Mouse (Mus musculus) adrenal gland, adult 8-10 months (tissue): ENCODE results near the gene Actl6b. TPM values are rescaled to one million over a fixed set of nuclear protein-coding genes. Genes with fewer than 3 reads are reported as not detected.
"Not testable (repeated sequence)": the region's sequence is repeated elsewhere in the genome, so short reads cannot be mapped to it uniquely, and the experiment has no call there.

Source experiments
- DNase-seq: peaks from one replicate; pipeline ENCODE4 v3.0.0; 2022
- microRNA-seq, 2 experiments: library from miRNA; unstranded; fragments of <30 nt; microRNA quantifications; one replicate each; pipeline ENCODE4 v1.2.0; 2022
- total RNA-seq, 4 experiments: library from RNA; stranded (reverse); gene quantifications; 2 replicates each; pipeline ENCODE4 v1.2.4; 2022

Actl6b gene
- total RNA-seq, 4 experiments from 2014 or later = 4.4 to 9.1 (median 6.3) TPM

DNA sequence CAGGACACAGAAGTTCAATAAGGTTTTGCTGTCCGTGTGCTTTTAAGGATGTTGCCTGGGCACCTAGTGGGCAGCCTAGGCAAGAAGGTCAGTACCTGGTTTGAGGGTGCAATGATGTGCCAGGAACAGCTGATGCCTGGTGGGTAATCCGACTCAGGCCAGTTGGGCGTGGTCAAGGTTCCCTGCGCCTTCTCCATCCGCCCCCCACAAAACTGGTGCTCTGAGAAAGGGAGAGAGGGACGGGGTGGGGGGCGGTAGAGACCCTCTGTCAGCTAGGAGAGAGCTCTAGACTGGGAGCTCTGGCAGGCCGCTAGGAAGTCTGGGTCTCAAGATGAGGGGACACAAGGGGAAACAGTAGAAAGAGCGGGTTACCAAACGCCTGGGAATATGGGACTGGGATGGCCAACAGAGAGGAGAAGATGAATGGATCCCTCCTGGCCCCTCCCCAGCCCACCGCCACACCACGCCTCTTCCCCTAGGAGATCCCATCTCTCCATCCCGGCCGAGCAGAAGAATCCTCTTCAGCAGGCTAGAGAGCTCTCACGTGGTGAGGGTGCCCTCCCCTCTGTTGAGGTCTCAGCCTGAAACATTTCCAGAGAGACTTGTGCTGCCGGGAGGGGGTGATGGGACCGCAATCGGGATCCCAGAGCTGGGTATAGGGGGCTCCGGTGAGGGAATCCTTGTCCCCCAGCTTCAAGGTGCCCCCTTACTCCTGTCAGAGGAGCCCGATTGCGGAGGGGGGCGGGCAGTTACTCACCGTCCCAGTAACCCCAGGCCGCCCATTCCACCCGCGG, 54.7 kb downstream of the Actl6b start:
- DNase-seq = no peak

DNA sequence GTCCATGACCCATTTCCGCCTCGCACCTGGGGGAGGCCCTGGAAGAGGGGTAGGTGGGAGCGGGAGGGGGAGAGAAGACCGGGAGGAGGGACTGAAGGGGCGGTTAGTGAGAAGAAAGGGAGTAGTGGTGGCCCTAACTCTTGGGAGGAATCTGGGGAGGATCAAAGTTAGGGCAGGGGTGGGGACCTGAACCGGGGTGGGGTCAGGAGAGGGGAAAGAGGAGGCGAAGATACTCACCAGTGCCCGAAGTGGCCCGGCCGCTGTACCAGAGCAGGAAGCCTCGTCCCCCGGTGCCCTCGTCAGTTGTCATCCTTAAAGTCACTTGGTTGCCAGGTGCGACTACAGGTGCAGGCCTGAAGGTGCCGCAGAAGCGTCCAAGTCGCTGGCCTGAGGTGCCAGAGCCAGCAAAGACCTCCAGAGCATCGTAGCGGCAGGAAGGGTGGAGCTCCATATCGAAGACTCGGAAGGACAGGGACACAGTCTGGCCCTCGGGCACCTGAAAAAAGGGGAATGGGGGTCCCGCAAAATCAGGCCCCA, 55.4 kb downstream of the Actl6b start:
- no peak for DNase-seq

DNA sequence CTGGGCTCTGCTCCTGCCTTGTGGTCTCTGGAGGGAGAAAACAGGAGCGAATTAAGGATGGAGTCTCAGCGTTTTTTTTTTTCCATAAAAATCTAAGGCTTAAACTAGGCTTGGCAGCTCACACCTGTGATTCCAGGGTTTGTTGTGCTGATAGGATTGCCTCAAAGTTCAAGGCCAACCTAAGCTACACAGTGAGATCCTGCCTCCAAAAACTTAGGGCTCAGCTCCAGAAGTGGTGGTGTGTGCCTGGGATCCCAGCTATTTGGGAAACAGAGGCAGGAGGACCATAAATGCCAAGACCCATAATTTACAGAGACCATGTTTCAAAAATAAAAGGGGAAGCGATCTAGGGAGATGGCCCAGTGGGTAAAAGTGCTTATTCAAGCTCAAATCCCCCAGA, 56.0 kb downstream of the Actl6b start:
- DNase-seq = no peak

DNA sequence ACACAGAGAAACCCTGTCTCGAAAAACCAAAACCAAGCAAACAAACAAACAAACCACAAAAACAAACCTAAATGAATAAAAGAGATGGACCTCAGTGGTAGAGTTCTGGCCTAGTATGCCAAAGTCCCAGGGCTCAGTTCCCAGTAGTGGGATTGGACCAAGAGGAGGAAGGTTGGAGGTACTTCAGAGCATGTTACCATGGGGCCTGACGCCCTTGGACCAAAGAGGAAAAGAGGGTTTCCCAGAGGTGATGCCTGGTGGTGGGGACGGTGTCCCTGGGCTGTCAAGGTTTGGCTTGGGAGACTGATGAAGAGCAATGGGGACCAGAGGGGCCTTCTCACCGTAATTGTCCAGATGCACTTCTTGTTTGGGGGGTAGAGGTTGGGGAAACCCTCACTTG, 56.7 kb downstream of the Actl6b start:
- no peak for DNase-seq

DNA sequence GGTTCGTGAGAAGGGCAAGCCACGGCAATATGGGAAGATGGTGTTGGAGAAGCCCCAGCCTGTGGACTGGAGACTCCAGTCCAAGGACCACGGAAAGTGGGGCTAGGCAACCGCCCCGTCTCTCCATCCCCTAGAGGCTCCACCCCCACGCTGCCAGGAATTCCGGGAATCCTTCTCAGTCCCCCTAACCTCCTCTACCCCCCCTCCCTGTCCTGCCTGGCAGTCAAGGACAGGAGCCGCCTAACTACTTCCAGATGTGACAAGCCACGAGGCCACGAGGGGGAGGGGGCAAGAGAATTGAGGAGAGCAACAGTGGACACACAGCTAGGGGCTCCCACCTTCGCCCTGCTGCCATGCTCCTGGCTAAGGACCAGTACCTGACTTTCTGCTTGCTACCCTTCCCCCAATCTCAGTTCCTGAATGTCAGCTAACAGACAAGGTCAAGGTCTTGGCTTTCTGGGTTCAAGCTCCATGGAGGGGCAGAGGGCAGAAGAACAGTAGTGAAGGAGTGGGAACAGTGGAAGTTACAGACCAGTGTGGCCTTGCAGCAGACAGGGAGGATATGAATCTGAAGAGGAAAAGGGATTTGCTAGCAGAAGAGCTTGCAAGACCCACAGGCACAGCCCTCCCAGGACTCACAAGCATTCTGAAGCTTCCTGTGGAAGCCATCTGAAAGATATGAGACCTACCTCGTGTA, 57.4 kb downstream of the Actl6b start:
- peak; percentile 90 for DNase-seq

DNA sequence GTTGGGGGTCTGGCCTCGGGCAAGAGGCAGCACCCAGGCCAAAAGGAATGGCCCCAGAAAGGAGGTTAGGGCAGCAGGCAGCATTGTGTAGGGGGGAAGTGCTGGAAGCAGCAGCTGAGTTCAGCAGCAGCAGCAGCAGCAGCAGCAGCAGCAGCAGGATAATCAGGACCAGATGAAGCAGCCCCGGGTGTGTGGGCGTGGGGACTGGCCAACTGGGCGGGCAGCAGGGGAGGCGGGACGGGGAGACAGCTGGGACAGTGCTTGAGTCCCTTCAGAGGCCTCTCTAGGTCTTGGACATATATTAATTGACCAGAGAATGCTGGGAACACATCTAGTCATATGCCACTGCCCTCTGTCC, 57.9 kb downstream of the Actl6b start:
- peak; percentile 68 for DNase-seq

DNA sequence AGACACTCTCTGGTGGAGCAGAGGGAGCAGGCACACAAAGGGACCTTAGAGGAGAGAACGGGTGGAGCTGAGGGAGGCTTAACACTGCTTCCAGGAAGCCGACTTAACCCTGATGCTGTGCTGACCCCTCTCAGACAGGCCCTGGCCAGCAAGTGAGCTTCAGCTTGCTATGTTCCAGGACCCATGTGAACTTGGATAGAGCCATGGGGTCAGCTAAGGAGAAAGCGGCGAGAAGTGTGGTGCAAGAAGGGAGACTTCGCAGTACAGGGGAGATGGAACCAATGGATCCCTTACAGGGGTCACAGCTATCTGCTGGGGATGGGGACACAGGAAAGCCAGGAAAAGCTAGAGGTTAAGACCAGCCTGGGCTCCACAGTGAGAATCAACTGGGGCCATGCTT, 59.8 kb downstream of the Actl6b start:
- no peak for DNase-seq

DNA sequence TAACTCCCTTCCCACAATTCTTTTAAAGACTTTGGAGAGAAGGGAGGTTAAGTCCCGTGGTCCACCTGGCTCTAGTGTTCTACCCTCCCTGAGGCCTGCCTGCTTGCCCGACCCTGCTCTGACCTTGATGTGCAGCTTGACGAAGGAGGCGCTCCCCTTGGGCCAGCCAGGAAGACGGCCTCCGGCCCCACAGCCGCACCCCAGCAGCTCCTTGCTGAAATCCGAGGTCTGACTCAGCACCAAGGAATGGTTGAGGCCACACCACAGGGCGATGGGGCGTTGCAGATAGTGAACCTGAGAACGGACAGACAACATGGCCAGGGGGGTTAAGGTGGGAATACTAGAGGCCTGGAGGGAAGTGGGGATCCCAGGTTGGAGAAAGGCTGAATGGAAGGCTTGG, 60.2 kb downstream of the Actl6b start, which contains the start of gene Pcolce:
Gene Pcolce (minus strand): TSS at position 235 of the 400 bp plus-strand sequence.
- peak; percentile 73 for DNase-seq

DNA sequence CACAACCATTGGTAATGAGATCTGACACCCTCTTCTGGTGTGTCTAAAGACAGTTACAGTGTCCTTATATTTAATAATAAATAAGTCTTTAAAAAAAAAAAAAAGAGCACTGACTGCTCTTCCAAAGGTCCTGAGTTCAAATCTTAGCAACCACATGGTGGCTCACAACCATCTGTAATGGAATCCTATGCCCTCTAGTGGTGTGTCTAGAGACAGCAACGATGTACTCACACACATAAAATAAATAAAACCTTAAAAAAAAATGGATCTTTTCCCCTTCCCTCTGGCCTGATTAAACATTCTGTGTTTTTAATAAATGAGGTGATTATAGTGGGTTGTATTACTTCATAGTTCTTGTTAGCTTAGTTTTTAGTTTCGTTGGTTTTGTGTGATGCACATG, 61.6 kb downstream of the Actl6b start:
- not testable (repeated sequence) for DNase-seq

DNA sequence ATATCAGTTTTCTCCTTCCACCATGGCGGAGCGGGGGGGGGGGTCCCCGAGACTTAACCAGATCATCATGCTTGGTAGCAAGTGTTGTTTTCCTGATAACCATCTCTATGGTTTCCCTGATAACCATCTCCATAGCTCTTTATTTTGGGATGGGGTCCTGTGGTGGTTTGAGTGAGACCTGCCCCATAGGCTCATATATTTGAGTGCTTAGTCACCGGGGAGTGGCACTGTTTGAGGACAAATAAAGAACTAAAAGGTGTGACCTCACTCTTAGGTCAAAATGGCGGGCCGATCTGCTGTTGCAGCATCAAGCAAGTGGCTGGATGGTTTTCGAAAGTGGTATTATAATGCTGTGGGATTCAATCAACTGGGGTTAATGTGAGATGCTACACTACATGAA, 62.0 kb downstream of the Actl6b start:
- no peak for DNase-seq

Small RNA genes within 50 kb of the gene (microRNA-seq; reads per million reads assigned to microRNA genes)
- gene Mir6418 = 0.53 to 0.84 reads per million in 2 experiments

Other genes with a start within 250 kb of the Actl6b start
- gene Srrt, start 245.8 kb upstream of the Actl6b start, total RNA-seq = 100 to 1,000 TPM; 145 to 244 (median 187) TPM
- gene Trip6, start 239.1 kb upstream of the Actl6b start, total RNA-seq = 10 to 100 TPM; 35.7 to 54.9 (median 48.5) TPM
- gene Slc12a9, start 219.9 kb upstream of the Actl6b start, total RNA-seq = 10 to 100 TPM; 10.2 to 22.1 (median 16.6) TPM
- gene Ephb4, start 203.4 kb upstream of the Actl6b start, total RNA-seq = 10 to 100 TPM; 51.4 to 70.3 (median 61.1) TPM
- gene Zan, start 76.5 kb upstream of the Actl6b start, total RNA-seq = not detected
- 10 to 100 TPM; 24.4 to 31.1 (median 27.4) TPM for gene Pop7, start 51.0 kb upstream of the Actl6b start, total RNA-seq
- gene Gigyf1, start 35.0 kb upstream of the Actl6b start, total RNA-seq = 10 to 100 TPM; 38.5 to 67.8 (median 56.6) TPM
- not detected for gene Epo, start 20.3 kb upstream of the Actl6b start, total RNA-seq
- 100 to 1,000 TPM; 569 to 665 (median 622) TPM for gene Gnb2, start 20.0 kb upstream of the Actl6b start, total RNA-seq
- 1 to 10 TPM in 2 of 4 experiments, under 1 TPM in 2; 0.96 to 1.8 (median 1.1) TPM for gene Tfr2, start 16.3 kb downstream of the Actl6b start, total RNA-seq
- gene Mospd3, start 47.5 kb downstream of the Actl6b start, total RNA-seq = 10 to 100 TPM; 42.2 to 65.0 (median 52.4) TPM
- gene Pcolce, start 60.3 kb downstream of the Actl6b start, total RNA-seq = 1,000 to 10,000 TPM; 1,036 to 1,320 (median 1,219) TPM
- gene Fbxo24, start 75.5 kb downstream of the Actl6b start, total RNA-seq = 1 to 10 TPM in 3 of 4 experiments, under 1 TPM in 1; 0.90 to 5.5 (median 3.0) TPM
- gene Lrch4, start 75.6 kb downstream of the Actl6b start, total RNA-seq = 10 to 100 TPM; 25.1 to 35.9 (median 31.4) TPM
- gene Gm20605, start 75.7 kb downstream of the Actl6b start, total RNA-seq = 10 to 100 TPM in 3 of 4 experiments, 1 to 10 TPM in 1; 8.2 to 24.1 (median 14.7) TPM
- gene Sap25, start 87.8 kb downstream of the Actl6b start, total RNA-seq = 10 to 100 TPM in 2 of 4 experiments, 1 to 10 TPM in 2; 2.1 to 14.1 (median 7.4) TPM
- 1 to 10 TPM; 2.6 to 7.5 (median 4.6) TPM for gene Irs3, start 92.2 kb downstream of the Actl6b start, total RNA-seq
- gene Agfg2, start 131.2 kb downstream of the Actl6b start, total RNA-seq = 10 to 100 TPM; 27.9 to 55.0 (median 41.4) TPM
- gene Nyap1, start 188.1 kb downstream of the Actl6b start, total RNA-seq = 10 to 100 TPM in 1 of 4 experiments, 1 to 10 TPM in 3; 4.4 to 10.2 (median 7.1) TPM
- gene Tsc22d4, start 192.2 kb downstream of the Actl6b start, total RNA-seq = 100 to 1,000 TPM in 2 of 4 experiments, 10 to 100 TPM in 2; 73.9 to 110 (median 94.0) TPM
- gene Ppp1r35, start 225.3 kb downstream of the Actl6b start, total RNA-seq = 10 to 100 TPM; 21.2 to 35.5 (median 27.0) TPM
- 10 to 100 TPM; 53.8 to 66.8 (median 56.1) TPM for gene Mepce, start 234.1 kb downstream of the Actl6b start, total RNA-seq
- 1 to 10 TPM; 1.4 to 4.4 (median 2.8) TPM for gene Zcwpw1, start 234.3 kb downstream of the Actl6b start, total RNA-seq